Mouse (Mus musculus) thymus, adult 2 months (tissue): ENCODE data around the gene Nemf. TPM values are rescaled to one million over a fixed set of nuclear protein-coding genes. Genes with fewer than 3 reads are reported as not detected.

Experiments
- DNase-seq: peaks from one replicate; pipeline ENCODE4 v3.0.0; 2021
- H3K27ac ChIP-seq: fragments of 200-500 bp; 2 replicates; pipeline ENCODE4 v1.5.1; 2012; ENCODE audit warnings: low read length, control low read depth; ENCODE audit not compliant: control insufficient read depth, insufficient read depth
- H3K27me3 ChIP-seq: fragments of 200-500 bp; 2 replicates; pipeline ENCODE4 v1.6.1; 2012; ENCODE audit warnings: mild to moderate bottlenecking, low read length, moderate library complexity, mixed read lengths; ENCODE audit not compliant: control insufficient read depth, insufficient read depth
- H3K36me3 ChIP-seq: fragments of 200-500 bp; 2 replicates; pipeline ENCODE4 v1.6.1; 2012; ENCODE audit warnings: mild to moderate bottlenecking, low read length, moderate library complexity; ENCODE audit not compliant: control insufficient read depth, insufficient read depth
- H3K4me1 ChIP-seq: fragments of 200-500 bp; replicated peaks from 2 replicates; pipeline ENCODE4 v1.6.1; 2012; ENCODE audit warnings: low read length; ENCODE audit not compliant: control insufficient read depth, insufficient read depth
- H3K4me3 ChIP-seq: fragments of 200-500 bp; 2 replicates; pipeline ENCODE4 v1.5.1; 2012; ENCODE audit warnings: mild to moderate bottlenecking, low read length, control low read depth, moderate library complexity; ENCODE audit not compliant: control insufficient read depth, insufficient read depth
- CTCF ChIP-seq: fragments of 200-500 bp; IDR thresholded peaks from 2 replicates; pipeline ENCODE4 v1.5.1; 2012; ENCODE audit warnings: mild to moderate bottlenecking, control low read depth, low read length, moderate library complexity, borderline replicate concordance; ENCODE audit not compliant: control insufficient read depth, poor library complexity, insufficient read depth; ENCODE audit errors: extremely low read depth
- POLR2A ChIP-seq: fragments of 200-500 bp; IDR thresholded peaks from 2 replicates; pipeline ENCODE4 v1.6.1; 2012; ENCODE audit warnings: mild to moderate bottlenecking, low read length, control low read depth, moderate library complexity; ENCODE audit not compliant: control insufficient read depth, poor library complexity, insufficient read depth; ENCODE audit errors: extremely low read depth
- WGBS: fragments of 180-500 bp; shearing (Covaris S2); methylation state at CpG from one replicate; pipeline ENCODE4 v1.1.7; 2018; 5-methylcytosine and 5-hydroxymethylcytosine counted together
- polyA plus RNA-seq: library from polyadenylated mRNA; depleted of rRNA; stranded (reverse); fragments of >200 nt; gene quantifications from 2 replicates; pipeline ENCODE4 v1.2.3, GENCODE M21; 2012

Gene Nemf
- polyA plus RNA-seq, 1 experiment, result 8.5 TPM

DNA sequence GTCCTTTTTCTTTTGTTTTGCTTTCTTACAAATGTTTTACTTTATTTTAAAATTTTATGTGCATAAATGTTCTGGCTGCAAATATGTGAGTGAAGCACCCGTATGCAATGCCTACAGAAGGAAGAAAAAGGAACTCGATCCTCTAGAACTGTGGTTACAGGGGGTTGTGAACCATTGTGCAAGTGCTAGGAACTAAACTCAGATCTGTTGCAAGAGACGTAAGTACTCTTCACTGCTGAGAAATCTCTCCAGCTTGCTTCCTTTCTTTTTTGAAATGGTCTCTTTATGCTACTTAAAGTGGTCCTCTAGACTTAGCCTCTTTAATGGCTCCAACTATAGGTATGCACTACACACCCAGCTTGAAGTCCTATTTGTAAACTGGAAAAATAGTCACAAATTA lies 25.8 kb downstream of the Nemf start:
- no peak overlapping the region for H3K4me3 ChIP-seq
- H3K27ac ChIP-seq, result no peak overlapping the region
- H3K4me1 ChIP-seq, result no peaks in the 10 kb centered on the region
- WGBS, result 94% methylated on average over 3 of the region's 3 CpGs
- no peak for DNase-seq
- H3K36me3 ChIP-seq, result peaks cover 50% of the 10 kb centered on the region
- no peak for TF ChIP-seq CTCF
- TF ChIP-seq POLR2A, result no peak
- no peaks in the 10 kb centered on the region for H3K27me3 ChIP-seq

DNA sequence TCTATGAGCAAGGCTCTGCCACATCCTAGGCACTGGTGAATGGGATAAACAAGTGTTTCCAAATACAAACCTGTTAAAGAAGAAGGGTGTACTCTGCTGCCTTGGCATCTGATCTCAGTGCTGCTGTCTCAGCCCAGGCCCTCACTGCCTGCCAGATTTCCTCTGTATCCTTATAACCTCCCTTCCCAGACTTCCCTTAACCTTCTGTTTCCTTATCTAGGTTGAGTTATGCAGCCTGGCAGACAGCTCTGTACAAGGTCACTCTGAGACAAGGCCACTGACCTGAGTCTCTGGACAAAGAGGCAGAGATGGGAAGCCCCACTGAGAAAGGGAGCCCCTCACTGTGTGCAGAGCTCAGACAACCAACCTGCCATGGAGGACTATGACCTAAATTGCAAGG lies 38.5 kb downstream of the Nemf start:
- TF ChIP-seq CTCF, result no peak
- no peak for TF ChIP-seq POLR2A
- Histone ChIP-seq H3K36me3 (peaks cover 80% of the 10 kb centered on the region), H3K4me1 (no peaks in the 10 kb centered on the region), H3K4me3 (no peak overlapping the region), H3K27ac (no peak overlapping the region), H3K27me3 (no peaks in the 10 kb centered on the region)
- no peak for DNase-seq

DNA sequence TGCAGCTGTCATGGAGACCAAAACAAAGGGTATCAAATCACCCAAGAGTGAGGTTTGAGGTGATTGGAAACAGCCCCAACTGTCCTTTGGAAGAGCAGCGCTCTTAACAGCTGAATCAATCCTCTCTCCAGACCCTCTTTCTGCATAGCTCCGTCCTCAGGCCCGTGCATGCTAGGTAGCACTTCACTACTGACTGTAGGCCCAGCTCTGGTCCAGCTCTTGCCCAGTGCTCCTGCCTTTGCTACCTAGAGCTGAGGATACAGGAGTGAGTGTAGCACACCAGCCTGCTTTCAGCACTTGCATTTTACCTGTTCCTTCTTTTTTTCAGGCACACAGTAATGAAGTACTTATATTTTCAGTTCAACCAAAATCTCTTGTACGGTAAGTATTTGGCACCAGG lies 47.3 kb downstream of the Nemf start:
- Histone ChIP-seq H3K27me3 (no peaks in the 10 kb centered on the region), H3K36me3 (peaks cover 40% of the 10 kb centered on the region), H3K27ac (no peak overlapping the region), H3K4me1 (no peaks in the 10 kb centered on the region), H3K4me3 (no peak overlapping the region)
- WGBS, result 97% methylated on average over 4 of the region's 4 CpGs
- DNase-seq, result no peak
- TF ChIP-seq CTCF (no peak), POLR2A (no peak)

DNA sequence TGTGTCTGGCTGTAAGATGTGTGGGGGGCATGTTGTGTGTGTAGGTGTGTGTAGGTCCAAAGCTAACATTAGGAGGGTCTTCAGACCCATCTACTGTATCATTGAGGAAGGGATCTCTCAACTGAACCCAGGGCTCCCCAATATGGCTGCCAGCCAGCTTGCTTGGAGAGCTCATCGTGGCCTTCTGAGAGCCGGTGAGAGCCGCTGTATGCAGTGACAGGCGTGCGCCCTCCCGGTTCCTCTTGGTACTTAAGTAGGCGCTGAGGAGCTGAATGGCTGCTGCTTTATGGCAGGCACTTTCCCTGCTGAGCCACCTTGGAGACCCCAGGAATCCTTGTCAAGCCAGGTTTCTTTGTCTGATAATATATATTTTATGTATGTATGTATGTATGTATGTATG lies 50.6 kb downstream of the Nemf start:
- WGBS, result 98% methylated on average over 7 of the region's 7 CpGs
- H3K27me3 ChIP-seq, result no peaks in the 10 kb centered on the region
- H3K4me3 ChIP-seq, result no peak overlapping the region
- no peak for DNase-seq
- no peaks in the 10 kb centered on the region for H3K4me1 ChIP-seq
- no peak overlapping the region for H3K27ac ChIP-seq
- TF ChIP-seq POLR2A (no peak), CTCF (no peak)
- peaks cover 16% of the 10 kb centered on the region for H3K36me3 ChIP-seq

DNA sequence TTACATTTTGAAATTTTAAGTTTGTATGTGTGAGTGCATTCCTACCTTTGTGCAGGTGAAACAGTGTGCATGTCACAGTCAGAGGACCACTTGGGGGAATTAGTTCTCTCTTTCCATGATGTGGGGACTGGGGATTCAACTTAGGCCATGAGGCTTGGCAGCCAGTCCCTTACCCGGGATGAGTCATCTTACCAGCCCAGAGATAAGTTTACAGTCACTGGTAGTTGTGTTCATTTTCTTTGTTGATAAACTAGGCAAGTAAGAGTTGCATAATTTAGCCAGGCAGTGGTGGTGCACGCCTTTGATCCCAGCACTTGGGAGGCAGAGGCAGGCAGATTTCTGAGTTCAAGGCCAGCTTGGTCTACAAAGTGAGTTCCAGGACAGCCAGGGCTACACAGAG lies 52.9 kb downstream of the Nemf start:
- Histone ChIP-seq H3K27me3 (no peaks in the 10 kb centered on the region), H3K4me3 (no peak overlapping the region), H3K4me1 (no peaks in the 10 kb centered on the region), H3K36me3 (peaks cover 8% of the 10 kb centered on the region; the same call in 1 of the 2 replicates), H3K27ac (no peak overlapping the region)
- DNase-seq, result no peak
- TF ChIP-seq CTCF (no peak), POLR2A (no peak)
- WGBS, result 94% methylated on average over 2 of the region's 2 CpGs

DNA sequence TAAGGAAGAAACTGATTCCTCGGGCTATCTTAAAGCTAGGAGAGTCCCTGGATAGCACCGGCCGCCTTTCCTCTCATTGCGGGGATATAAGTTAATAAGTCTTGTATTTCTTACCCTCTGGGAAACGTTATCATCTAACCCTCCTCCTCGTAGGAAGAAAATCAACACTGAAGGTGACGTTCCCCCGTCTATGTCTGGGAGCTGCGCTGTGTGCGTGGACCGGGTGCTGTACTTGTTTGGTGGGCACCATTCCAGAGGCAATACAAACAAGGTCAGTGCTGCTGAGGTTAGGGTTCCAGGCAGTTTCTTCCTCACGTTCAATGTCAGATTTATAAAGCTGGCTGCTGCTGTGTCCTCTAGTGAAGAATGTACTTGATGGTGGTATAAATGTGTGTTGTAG lies 54.8 kb downstream of the Nemf start:
- Histone ChIP-seq H3K36me3 (0 out of 2 replicates have a peak, but pooled peaks cover 4% of the 10 kb centered on the region), H3K4me1 (no peaks in the 10 kb centered on the region), H3K27me3 (no peaks in the 10 kb centered on the region), H3K4me3 (no peak overlapping the region), H3K27ac (no peak overlapping the region)
- no peak for DNase-seq
- TF ChIP-seq POLR2A, result no peak
- no peak for TF ChIP-seq CTCF
- WGBS, result 97% methylated on average over 12 of the region's 12 CpGs

DNA sequence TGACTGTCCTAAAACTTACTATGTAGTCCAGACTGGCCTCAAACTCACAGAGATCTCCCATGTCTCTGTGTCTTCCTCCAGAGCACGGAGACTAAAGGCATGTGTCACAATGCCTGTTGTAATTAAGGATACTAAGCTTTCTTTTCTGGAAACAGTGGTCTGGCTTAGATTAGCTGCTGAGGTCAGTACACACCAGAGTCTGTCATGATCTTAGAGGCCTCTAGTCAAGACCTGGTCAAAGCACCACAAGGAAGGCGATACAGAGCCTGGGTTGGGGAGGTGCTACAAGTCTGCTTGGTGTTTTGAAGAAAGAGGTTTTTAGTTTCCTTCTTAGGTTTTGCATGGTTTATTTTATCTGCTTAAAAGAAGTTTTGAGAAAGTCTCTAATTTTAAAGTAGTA lies 56.6 kb downstream of the Nemf start:
- no peaks in the 10 kb centered on the region for H3K27me3 ChIP-seq
- peaks cover 7% of the 10 kb centered on the region for H3K4me1 ChIP-seq
- no peak overlapping the region for H3K27ac ChIP-seq
- 97% methylated on average over 2 of the region's 2 CpGs for WGBS
- H3K4me3 ChIP-seq, result no peak overlapping the region
- TF ChIP-seq POLR2A (no peak), CTCF (no peak)
- no peak for DNase-seq
- no peaks in the 10 kb centered on the region for H3K36me3 ChIP-seq
